Mouse (Mus musculus) brain, embryonic 14.5 days (tissue): Measurements from ENCODE around the gene Tm4sf20.

ENCODE experiments used
- CTCF ChIP-seq: fragments of 200-500 bp; IDR thresholded peaks from 2 replicates; pipeline ENCODE4 v1.5.1; 2012; ENCODE audit warnings: inconsistent platforms, mild to moderate bottlenecking, moderate library complexity, borderline replicate concordance; ENCODE audit not compliant: insufficient read depth, insufficient read length; ENCODE audit errors: extremely low read depth
- POLR2A ChIP-seq: fragments of 200-500 bp; IDR thresholded peaks from 2 replicates; pipeline ENCODE4 v1.6.1; 2012; ENCODE audit warnings: mild to moderate bottlenecking, inconsistent platforms, borderline replicate concordance; ENCODE audit not compliant: poor library complexity, insufficient read depth, insufficient read length, severe bottlenecking; ENCODE audit errors: extremely low read depth

GRCm38 (mm10) chr1:82766227-82766626, 2.0 kb downstream of the Tm4sf20 start:
- TF ChIP-seq CTCF (no peak), POLR2A (no peak)
